Comparison of ENCODE assay signal across 9 mouse cellular contexts in genomic region chr17:84878316-84878715, GRCm38 (mm10).
DNase-seq lines count a peak whose midpoint lies in the region; ATAC-seq lines count a peak whose summit lies in the region.
"Had no signal": no experiment of that assay in that cellular context is flagged by ENCODE, and none has a peak within 500 bp of the region (broad histone marks: within the 10 kb centered on the region; RNA-seq: fewer than 3 reads in every experiment).

No protein-coding gene starts in this region.

- ATAC-seq in lung, embryonic 15.5 days (ENCODE audit: borderline replicate concordance, extremely low read depth, low FRiP score, low TSS enrichment) = no peak
- ATAC-seq in liver, embryonic 11.5 days (replicated peaks; ENCODE audit: low FRiP score) = peak; percentile 44; the same call in 1 of the 2 replicates
- ATAC-seq in stomach, embryonic 16.5 days (ENCODE audit: insufficient read depth, low FRiP score) = no peak

- H3K9ac ChIP-seq in lung, embryonic 15.5 days = no peak overlapping the region
- H3K9ac ChIP-seq in liver, embryonic 11.5 days (ENCODE audit: low read depth, low read length) = no peak overlapping the region
- no peak overlapping the region; the same call in 1 of the 2 replicates for H3K9ac ChIP-seq in stomach, embryonic 16.5 days (ENCODE audit: low read length)
- H3K9ac ChIP-seq: neural tube, embryonic 12.5 days had no signal

- H3K9me3 ChIP-seq in lung, embryonic 15.5 days = no peaks in the 10 kb centered on the region
- no peaks in the 10 kb centered on the region for H3K9me3 ChIP-seq in liver, embryonic 11.5 days (ENCODE audit: control insufficient read depth, low read length)
- H3K9me3 ChIP-seq in stomach, embryonic 16.5 days (replicated peaks; ENCODE audit: control insufficient read depth, low read length) = no peaks in the 10 kb centered on the region
- H3K9me3 ChIP-seq: neural tube, embryonic 12.5 days had no signal

- H3K27ac ChIP-seq in lung, embryonic 15.5 days = no peak overlapping the region
- H3K27ac ChIP-seq in liver, embryonic 11.5 days (ENCODE audit: low read depth, low read length) = peak overlapping the region; percentile 35; the same call in 1 of the 2 replicates
- H3K27ac ChIP-seq in stomach, embryonic 16.5 days (ENCODE audit: low read length) = peak overlapping the region; percentile 31; the same call in 1 of the 2 replicates
- H3K27ac ChIP-seq: neural tube, embryonic 12.5 days had no signal

- H3K27me3 ChIP-seq in lung, embryonic 15.5 days = no peaks in the 10 kb centered on the region
- no peaks in the 10 kb centered on the region for H3K27me3 ChIP-seq in liver, embryonic 11.5 days (replicated peaks; ENCODE audit: control insufficient read depth, insufficient read depth, low read length)
- no peaks in the 10 kb centered on the region for H3K27me3 ChIP-seq in stomach, embryonic 16.5 days (ENCODE audit: control insufficient read depth, insufficient read depth, low read length)
- H3K27me3 ChIP-seq: neural tube, embryonic 12.5 days had no signal

- DNase-seq in cerebellum, adult 9-11 months = peak; percentile 32
- DNase-seq in cerebellum, postnatal 10 days = no peak
- no peak for DNase-seq in lung, postnatal 25 days (ENCODE audit: low spot score)
- DNase-seq in liver, embryonic 11.5 days (ENCODE audit: low spot score) = no peak
- no peak for DNase-seq in adipocyte (ENCODE audit: low spot score)
- no peak for DNase-seq in Muller cell, postnatal 12 days (ENCODE audit: inconsistent ontology term)

- H3K4me3 ChIP-seq in lung, embryonic 15.5 days = peak overlapping the region; percentile 20
- peak overlapping the region; percentile 11; the same call in 1 of the 2 replicates for H3K4me3 ChIP-seq in liver, embryonic 11.5 days (ENCODE audit: low read depth, low read length)
- H3K4me3 ChIP-seq in stomach, embryonic 16.5 days (replicated peaks; ENCODE audit: low read length) = peak overlapping the region; percentile 36; the same call in 1 of the 2 replicates
- H3K4me3 ChIP-seq: neural tube, embryonic 12.5 days had no signal

- 82% methylated on average over 5 of the region's 5 CpGs for WGBS in lung, embryonic 15.5 days
- 82% methylated on average over 5 of the region's 5 CpGs for WGBS in liver, embryonic 11.5 days
- 80% methylated on average over 5 of the region's 5 CpGs for WGBS in stomach, embryonic 16.5 days

- peak overlapping the region; percentile 36; the same call in 1 of the 2 replicates for H3K4me2 ChIP-seq in lung, embryonic 15.5 days
- peak overlapping the region; percentile 51 for H3K4me2 ChIP-seq in liver, embryonic 11.5 days
- peak overlapping the region; percentile 43 for H3K4me2 ChIP-seq in stomach, embryonic 16.5 days (ENCODE audit: low read depth, low read length)

- peaks cover 4% of the 10 kb centered on the region; the same call in 1 of the 2 replicates for H3K4me1 ChIP-seq in lung, embryonic 15.5 days
- peaks cover 5% of the 10 kb centered on the region for H3K4me1 ChIP-seq in liver, embryonic 11.5 days (replicated peaks; ENCODE audit: control insufficient read depth, insufficient read depth, low read length)
- H3K4me1 ChIP-seq in stomach, embryonic 16.5 days (ENCODE audit: control insufficient read depth, insufficient read depth, low read length) = peaks cover 2% of the 10 kb centered on the region; the same call in 1 of the 2 replicates
- H3K4me1 ChIP-seq: neural tube, embryonic 12.5 days had no signal

- H3K36me3 ChIP-seq in lung, embryonic 15.5 days = no peaks in the 10 kb centered on the region
- H3K36me3 ChIP-seq in liver, embryonic 11.5 days (ENCODE audit: control insufficient read depth, insufficient read depth, low read length) = no peaks in the 10 kb centered on the region
- H3K36me3 ChIP-seq in stomach, embryonic 16.5 days (ENCODE audit: control insufficient read depth, insufficient read depth, low read length) = no peaks in the 10 kb centered on the region
- H3K36me3 ChIP-seq: neural tube, embryonic 12.5 days had no signal
